Mouse (Mus musculus): ENCODE results near the gene Manba. TPM values are rescaled to one million over a fixed set of nuclear protein-coding genes. Genes with fewer than 3 reads are reported as not detected.
"Not testable (repeated sequence)": the region's sequence is repeated elsewhere in the genome, so short reads cannot be mapped to it uniquely, and the experiment has no call there.

The Manba gene
- 10 to 100 TPM; 10.4 to 12.9 TPM for total RNA-seq (2021)
- long read RNA-seq, experiment 1, partial matches to known transcripts, result 3 of 7 reads
- long read RNA-seq, experiment 1, other reads (novel, unspliced or antisense), result 0 of 7 reads
- long read RNA-seq, experiment 2, partial matches to known transcripts, result 0 of 1 reads
- long read RNA-seq, experiment 2, other reads (novel, unspliced or antisense), result 0 of 1 reads

DNA sequence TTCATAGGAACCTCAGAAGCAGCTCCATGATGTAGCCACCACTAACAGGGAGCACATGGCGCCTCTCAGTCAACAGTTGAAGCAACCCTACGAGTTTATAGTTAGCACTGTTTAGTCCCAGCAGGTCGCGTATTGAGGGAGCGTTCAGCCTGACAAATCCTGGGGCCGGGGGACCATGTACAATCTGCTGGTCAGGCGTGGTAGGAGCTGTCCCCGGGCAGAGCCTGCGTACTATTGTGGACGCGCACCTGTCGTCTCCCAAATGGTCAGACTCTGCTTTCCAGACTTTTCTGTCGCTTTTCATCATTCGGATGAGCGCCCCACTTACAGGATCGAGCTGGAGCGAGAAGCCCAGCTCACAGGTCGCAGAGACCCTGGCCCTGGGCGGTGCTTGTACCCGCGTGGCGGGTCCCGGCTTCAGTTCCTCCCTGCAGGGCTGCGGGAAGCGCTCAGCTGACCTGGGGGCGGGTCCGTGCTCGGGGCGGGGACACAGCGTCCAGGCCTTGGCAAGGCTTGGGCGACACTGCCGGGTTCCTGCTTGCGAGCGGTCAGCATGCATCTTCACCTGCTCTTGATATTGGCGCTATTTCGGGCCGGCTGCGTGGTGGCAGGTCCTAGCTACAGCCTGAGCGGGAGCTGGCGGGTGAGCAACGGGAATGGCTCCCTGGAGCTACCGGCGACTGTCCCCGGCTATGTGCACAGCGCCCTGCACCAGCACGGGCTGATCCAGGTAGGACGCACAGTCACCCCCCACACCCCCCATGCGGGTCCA is at the start of gene Manba:
TSS of gene Manba (plus strand) at position 484 of the 772 bp plus-strand sequence.
- peak; percentile 89 to 93 for DNase-seq

DNA sequence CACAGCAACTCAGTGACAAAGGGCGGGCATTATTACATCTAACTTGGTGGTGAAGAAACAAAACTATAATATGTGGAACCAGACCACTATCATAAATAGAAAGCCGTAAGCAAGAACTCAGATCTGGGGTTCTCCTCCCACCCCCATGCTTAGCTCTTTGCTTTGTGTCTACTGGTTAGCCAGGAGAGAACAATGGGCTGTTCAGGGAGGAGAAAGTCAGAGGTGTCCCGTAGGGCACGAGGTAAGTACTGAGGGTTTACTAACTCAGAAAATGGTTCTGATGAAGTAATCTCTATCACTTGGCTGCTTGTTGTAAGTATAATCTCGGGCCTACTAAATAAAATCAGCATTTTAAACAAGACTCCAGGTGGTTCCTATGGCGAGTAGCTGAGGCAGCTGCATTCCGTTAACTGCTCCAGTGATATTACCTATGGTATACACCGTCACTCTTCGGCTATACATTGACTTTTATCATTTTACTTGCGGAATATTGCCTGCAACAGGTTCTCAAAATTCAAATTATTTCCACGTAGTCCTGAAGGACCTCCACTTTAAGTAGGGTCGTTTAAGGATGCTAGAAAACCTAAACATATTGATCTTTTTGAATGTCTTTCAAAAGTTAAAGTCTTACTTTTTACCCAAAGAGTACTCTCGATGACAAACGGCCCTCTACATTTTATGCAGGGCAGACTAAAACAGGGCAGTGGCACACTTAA is 48.4 kb upstream of the Manba start:
- DNase-seq, result no peak

DNA sequence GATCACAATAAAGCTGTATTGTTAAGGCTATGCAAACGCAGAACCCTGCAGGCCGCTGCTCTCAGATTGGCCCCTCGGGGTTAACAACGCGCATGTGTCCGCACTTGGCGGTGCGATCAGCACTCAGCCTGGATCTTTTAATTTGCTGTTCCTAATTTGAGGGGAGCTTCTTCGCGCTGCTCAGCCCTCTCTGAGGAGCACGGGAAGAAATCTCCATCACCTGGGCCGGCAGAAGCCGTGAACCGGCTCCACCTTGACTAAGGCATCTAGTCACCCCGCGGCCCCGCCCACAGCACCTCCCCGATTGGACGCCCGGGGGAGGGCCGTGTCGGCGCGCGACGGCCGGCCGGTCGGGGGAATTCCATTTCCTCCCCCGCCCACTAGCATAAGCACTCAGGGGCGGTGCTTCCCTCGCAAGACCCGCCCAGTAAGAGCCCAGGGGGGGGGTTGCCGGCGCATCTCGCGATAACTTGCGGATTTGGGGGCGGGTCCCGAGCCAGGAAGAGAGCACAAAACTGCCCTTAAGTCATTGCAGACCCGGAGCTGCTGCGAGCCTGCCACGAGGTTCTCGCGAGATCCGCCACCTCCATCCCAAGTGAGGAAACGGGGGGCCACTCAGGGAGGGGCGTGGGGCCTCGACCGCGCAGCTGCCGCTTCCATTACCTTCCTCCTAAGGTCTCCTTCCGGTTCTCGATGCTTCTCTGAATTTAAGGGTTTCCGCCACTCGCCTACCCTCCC is 47.5 kb upstream of the Manba start, which contains the start of gene Ube2d3:
TSS of gene Ube2d3 (plus strand) at position 392 of the 738 bp plus-strand sequence.
- peak; percentile 99 for DNase-seq

DNA sequence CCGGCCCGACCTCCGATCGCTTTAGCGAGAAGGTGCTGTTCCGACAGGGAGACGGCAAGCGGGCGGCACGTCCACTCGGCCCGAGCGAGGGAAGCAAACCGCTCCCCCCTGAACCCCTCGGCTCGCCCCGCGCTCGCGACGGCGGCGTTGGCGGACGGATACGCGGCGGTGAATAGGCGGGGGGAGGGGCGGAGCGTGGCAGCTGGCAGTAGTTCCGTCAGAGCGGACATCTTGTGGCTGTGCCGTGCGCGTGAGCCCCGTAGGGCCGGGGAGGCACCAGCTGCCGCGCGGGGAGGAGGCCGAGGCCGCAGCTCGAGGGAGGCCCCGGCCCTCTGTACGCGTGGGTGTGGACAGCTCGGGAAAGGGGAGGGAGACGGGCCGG is 46.9 kb upstream of the Manba start:
- peak; percentile 90 to 95 for DNase-seq

DNA sequence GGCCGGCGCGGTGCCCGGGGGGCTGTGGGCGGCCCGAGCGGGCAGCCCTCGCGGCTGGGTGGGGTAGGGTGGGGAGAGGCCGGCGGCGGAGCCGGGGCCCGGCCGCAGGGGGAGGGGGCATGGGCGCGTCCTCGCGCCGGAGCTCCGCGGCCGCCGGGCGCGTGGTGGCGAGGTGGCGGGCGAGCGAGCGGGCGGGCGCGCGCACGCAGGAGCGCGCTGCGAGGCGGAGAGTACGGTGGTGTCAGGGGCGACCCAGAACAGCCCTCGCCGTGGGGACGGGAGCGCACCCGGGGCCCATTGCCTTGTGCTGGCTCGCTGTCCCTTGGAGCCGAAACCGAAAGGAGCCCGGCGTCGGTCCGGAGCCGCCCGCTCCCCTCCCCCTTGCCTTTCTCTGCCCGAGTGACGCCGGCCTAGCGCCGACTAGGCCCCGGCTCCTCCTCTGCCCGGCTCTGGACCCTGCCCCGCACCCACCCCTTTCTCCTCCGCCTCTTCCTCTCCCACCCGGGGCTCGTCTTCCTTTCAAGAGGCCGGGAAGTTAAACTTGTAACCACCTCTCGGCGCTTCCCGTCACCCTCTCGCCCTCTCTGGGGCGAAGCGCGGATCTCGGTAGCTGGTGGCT is 46.4 kb upstream of the Manba start:
- peak; percentile 85 to 92 for DNase-seq

DNA sequence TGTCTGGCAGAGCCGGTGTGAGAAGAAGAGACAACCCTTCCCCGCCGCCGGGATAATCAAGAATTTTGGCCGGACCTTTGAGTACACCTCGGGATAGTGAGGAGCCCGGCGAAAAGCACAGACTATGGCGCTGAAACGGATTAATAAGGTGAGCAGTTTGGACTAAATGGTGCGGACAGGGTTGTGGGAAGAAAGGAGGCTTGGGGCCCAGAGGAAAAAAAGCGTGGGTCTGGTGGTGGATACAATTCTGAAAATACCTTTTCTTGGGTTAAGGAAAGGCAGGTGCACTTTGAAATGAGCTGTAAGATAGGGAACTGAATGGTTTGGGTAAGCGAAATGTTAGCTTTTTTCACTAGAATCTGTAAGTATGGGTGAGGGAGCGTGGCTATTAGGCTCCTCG is 45.8 kb upstream of the Manba start:
- DNase-seq, result no peak

DNA sequence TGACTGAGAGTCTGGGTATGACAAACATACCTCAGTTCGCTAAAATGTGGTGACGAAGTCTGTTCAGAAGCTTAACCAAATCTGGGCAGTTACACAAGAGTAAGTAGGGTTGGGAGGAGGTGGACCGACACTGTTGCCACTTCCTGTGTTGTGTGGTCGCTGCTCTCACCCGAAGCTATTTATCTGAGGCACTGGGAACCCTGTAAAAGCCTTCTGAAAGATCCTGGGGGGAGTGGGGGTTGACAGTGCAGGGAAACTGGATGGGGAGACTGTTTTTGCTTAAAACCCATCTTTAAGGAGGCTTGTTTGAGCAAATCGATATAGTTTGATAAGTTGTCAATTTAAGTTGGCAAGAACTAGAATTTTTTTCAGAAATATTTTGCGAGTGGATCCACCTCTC is 45.2 kb upstream of the Manba start:
- peak; percentile 35 to 47 for DNase-seq

DNA sequence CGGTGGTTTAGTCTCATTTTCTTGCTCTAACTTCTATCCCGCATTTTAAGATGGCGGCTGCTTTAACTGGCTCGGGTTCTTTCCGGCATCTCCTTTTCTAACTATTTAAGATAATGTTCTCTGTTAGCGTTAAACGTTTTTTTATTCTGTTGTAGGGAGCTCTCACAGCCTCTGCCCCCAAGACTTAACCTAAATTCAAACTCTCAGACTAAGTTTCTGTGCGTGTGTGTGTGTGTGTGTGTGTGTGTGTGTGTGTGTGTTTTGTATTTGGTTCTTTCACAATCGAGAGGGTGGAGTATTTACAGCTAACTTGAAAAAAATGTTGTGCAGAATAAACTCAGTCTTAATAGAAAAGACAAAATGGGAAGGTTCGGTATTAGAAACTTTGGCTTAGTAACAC is 44.8 kb upstream of the Manba start:
- DNase-seq, result peak in 1 of 2 experiments; percentile 13

DNA sequence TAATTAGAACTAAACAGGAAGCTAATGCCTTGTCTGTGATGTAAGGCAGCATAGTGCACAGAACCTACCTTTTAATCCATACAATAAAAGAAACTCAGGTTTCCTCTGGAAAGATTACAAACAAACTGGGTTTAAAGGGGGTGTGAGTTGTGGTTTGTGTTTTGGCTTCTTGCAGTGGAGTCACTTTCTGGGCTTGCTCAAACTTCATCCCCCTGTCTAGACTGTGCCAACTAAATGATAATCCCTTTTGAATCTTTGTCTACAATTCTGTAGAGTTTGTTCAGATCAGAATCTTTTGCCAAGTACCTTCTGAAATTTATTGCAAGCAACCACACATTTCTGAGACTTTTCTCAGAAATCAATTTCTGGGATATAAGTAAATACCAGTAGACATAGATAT is 40.5 kb upstream of the Manba start:
- no peak for DNase-seq

DNA sequence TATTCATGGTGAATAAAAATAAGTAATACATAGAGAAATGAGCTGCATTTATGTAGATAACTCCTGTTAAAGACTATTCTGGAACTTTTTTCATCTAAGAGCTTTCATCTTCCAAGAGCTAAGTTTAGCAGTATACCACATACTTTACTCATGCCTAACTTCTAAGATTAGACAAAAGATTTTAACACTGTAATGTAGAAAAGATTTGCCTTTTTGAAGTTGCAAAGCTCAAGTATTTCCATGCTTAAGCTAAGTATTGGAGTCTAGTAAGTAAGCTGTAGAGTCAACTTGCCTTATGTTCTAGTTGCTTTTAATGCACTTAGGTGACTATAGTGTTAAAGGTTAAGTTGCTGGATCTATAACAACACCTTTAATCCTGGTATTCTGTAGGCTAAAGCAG is 26.4 kb upstream of the Manba start:
- no peak for DNase-seq

DNA sequence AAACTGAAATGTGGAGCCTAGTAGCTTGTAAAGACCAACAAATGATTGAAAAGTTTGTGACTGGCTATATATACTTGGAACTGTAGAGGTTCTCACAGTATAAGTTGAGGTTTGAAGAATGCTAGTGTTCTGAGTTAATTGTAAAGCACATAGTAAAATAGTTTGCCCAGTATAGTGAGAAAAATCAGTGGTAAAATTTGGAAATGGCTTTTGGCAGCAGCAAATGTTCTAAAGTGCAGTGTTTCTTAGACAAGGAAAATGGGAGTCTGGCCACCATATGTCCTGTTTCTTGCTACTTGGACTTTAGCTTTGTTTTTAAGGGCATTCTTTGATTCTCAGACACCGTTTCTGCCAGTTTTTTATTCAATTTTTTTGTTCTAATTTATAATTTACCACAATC is 17.0 kb upstream of the Manba start:
- DNase-seq, result no peak

DNA sequence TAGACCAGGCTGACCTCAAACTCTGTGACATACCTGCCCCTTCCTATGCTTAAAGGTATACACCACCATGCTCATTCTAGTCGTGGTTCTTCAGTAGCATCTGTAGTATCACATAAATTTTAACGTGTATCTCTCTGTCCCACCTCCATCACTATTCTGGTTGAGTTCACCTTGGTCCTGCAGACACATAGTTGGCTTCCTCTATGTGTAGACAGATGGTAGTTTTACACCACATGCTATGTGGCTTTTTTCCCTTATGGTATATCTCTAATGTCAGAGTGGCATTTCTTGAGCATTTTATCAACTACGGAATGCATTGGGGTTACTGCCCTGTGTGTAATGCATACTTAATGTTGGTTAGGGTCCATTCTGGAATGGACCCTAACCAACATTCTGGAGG is 16.3 kb upstream of the Manba start:
- DNase-seq, result no peak

DNA sequence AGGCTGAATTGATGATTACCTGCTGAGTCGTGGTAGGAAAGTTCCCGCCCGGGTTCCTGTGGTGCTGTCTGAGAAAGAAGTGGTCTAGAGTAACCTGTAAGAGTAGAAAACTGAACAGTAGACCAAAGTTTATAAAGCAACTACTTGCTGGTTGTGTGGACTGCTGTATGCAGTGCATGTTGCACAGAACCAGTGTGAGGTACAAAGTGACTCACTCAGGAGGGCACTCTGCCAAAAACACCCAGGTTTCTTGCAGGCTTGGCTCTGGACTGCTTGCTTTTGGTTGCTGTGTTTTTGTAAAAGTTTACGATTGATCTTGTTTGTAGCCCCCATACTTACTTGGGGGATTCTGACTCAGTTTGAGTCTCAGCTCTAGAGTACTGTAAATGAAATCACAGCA is 15.4 kb upstream of the Manba start:
- peak; percentile 91 to 92 for DNase-seq

DNA sequence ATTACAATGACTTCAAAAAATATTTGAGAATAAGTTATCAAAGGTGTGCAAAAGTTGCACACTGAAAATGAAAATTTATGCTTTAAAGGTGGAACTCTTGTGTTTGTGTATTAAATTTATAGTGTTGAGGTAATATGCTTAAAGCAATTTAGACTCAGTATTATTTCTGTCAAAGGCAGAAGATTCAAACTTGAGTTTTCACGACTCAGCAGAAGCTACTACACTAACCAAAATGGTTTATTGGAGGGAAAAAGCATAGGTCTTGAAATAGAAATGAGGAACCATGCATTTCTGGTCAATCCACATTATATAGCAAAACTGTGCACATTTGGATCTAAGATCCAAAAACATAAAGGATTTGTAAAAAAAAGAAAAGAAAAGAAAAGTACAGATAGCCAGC is 14.6 kb upstream of the Manba start:
- no peak for DNase-seq

DNA sequence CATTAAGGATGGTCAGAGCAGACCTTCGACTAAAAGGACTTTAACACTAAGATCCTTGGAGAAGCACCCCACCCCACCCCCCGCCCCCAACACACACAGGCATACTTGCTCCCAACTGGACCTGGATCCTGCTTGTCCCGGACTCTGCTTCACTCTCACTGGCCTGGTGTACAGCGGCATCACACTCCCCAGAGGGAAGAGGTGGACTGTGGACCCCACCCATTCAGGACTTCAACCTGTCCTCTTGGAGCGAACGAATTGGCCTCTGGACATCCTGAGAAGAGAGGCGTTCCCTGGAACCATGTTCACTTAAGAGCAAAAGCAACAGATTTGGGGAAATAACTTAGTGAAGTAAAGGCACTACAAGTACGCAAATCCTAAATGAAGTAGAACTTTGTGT is 10.4 kb upstream of the Manba start:
- DNase-seq, result no peak

DNA sequence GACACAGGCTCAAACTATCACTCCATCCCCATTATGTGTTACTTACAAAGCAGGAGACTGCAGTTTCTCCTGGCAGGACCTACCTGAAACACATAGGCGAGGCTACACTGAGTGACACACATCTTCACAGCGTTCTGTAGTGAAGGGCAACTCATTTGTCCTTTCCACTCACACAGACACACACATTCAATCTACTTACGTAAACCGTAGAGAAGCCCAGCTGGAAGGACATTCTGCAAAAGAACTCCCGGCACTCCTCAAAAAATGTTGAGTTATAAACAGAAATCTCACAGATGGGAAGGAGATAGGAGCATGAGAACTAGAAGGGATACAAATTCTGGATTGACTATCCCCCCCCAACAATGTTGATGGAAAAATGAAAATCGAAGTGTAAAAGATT is 9.1 kb upstream of the Manba start:
- no peak for DNase-seq

DNA sequence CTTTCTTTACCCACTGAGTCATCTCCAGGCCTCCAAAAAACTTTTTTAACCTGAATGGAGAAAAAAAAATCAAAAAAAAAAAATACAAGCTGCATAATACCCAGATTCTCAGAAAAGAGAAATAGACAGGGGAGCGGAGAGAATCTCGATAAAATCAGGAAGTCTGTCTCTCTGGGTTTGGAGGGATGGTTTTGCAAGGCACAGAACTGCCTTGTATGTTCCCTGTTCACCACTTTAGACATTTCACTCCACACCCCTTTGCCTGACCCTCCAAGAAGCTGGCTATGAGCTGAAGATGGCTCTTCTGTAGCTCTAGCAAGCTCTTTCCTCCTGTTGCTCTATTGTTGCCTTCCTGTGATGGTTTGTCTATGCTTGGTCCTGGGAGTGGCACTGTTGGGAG is 8.4 kb upstream of the Manba start:
- DNase-seq, result no peak

DNA sequence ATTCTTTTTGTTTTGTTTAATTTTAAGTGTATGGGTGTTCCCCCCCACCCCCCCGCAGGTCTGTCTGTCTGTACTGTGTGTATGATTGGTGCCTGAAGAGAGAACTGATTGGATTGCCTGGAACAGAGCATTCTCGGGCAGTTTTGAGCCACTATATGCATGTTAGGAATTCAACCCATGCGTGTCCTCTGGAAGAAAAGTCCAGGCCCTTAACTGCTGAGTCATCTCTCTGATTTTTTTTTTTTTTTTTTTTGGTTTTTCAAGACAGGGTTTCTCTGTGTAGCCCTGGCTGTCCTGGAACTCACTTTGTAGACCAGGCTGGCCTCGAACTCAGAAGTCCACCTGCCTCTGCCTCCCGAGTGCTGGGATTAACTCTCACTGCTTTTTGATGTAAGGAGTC is 6.3 kb upstream of the Manba start:
- not testable (repeated sequence) for DNase-seq

DNA sequence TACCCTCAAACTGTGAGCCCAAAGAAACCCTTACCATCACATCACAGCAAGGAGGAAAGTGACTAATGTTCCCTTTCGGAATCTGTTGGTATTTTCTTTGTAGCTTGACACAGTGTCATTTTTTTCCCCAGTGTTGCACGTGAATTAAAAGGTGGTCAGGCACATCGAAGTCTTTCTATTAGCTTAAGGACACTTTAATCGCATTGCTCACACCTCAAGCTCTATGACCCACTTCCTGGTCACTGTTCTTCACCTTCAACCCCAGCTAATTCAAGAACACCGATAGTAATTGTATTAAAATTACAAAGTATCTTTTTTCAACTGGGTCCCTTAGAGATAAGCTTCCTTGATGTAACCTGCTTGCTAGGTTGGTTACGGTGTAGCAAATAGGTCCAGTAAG is 4.6 kb upstream of the Manba start:
- no peak for DNase-seq

DNA sequence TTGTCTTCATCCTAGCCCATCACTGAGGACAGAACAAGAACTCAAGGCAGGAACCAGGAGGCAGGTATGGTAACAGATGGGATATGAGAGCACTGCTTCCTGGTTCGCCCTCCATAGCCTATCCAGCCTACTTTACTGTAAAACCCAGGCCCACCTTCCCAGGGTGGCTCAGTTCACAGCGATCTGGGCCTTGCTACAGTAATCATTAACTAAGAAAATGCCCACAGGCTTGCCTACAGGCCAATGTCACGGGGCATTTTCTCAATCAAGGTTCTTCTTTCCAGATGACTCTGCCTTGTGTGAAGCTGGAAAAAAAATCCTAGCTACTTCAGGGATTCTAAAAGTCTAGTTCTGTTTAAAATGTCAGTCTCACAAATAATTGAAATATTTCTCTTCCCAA is 3.8 kb upstream of the Manba start:
- DNase-seq, result no peak

DNA sequence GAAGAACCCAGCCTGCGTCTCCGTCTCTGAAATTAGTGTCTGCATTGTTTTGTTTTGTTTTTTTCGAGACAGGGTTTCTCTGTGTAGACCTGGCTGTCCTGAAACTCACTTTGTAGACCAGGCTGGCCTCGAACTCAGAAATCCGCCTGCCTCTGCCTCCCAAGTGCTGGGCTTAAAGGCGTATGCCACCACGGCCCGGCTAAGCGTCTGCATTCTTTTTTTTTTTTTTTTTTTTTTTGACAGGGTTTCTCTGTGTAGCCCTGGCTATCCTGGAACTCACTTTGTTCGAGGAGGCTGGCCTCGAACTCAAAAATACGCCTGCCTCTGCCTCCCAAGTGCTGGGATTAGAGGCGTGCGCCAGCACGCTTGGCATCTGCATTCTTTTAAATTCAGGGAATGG is 761 bp upstream of the Manba start:
- DNase-seq, result not testable (repeated sequence)

DNA sequence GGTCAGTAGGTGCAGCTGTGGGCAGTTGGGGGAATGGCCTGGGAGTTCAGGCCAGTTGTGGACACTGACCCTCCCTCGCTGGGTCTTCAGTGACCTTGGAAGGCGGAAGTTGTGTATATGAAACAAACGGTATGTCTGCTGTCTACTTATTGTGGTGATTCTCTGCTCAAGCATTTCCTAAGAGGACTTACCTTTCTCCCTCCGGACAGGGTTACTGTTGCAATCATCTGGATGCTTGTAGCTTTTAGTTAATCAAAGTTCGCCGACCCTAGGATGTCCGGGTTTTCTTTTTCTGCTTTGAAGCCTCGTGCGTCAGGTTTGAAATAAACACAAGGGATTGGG is 460 bp downstream of the Manba start:
- no peak for DNase-seq
